Mouse (Mus musculus): Measurements from ENCODE around the gene Creb3l2. TPM values are rescaled to one million over a fixed set of nuclear protein-coding genes. Genes with fewer than 3 reads are reported as not detected.

Gene Creb3l2
- polyA plus RNA-seq, 1 experiment from 2014 or later, result 12.9 TPM

DNA sequence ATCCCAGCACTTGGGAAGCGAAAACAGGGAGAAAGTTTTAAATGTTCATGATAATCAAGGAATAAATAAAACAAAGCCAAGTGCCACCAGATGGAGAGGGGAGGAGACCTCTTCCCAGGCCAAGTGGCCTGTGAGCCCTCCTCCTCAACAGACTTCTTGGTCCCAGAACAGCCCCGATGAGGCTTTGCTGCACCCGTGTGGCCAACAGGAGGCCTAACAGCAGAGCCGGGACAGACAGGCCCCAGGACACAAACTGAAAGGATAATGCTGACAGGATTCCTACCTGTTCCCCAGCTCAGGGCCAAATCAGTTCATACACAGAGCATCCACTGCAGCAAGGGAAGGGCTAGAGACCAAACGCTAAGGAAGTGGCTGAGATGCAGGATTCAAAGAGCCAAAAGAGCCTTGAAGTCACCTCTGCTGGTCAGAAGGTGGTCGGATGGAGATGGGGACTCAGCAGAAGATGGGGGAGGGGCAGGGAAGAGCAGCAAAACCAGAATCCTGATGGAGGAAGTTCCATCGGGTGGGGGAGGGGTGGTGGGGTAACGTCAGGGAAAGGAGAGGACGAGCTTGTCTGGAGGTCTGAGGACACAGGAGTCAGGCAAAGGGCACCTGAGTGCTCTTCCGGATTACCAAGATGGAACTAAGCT, 90.1 kb downstream of the Creb3l2 start:
- no peak overlapping the region for H3K4me2 ChIP-seq
- H3K9me3 ChIP-seq (ENCODE audit: control insufficient read depth, low read length), result no peaks in the 10 kb centered on the region
- 30% methylated on average over 10 of the region's 10 CpGs for WGBS
- DNase-seq (ENCODE audit: low spot score) (peak; percentile 47), ATAC-seq (replicated peaks; ENCODE audit: low FRiP score) (no peak)
- H3K9ac ChIP-seq (ENCODE audit: low read depth, low read length), result no peak overlapping the region
- no peak overlapping the region for H3K27ac ChIP-seq (ENCODE audit: low read depth, low read length)
- peaks cover 8% of the 10 kb centered on the region for H3K36me3 ChIP-seq (ENCODE audit: control insufficient read depth, insufficient read depth, low read length)
- peaks cover 10% of the 10 kb centered on the region for H3K4me1 ChIP-seq (replicated peaks; ENCODE audit: control insufficient read depth, insufficient read depth, low read length)
- H3K4me3 ChIP-seq (ENCODE audit: low read depth, low read length), result no peak overlapping the region
- H3K27me3 ChIP-seq (replicated peaks; ENCODE audit: control insufficient read depth, insufficient read depth, low read length), result no peaks in the 10 kb centered on the region

DNA sequence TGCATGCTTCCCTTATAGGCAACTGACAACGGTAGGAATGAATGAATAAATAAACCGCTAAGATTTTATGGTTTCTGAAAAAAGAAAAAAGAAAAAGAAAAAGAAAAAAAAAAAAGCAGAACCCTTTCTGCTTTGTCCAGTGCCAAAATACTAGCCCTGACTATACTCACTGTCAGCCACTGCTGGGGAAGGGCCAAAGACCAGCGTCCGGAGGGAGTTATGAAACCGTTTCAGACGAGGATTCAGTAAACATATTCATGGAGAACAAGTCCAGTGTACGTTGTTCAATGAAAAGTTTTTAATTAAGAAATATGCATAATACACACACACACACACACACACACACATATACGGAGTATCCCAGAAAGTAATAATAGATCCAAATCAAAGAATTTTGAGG, 91.6 kb downstream of the Creb3l2 start:
- Histone ChIP-seq H3K9ac (ENCODE audit: low read depth, low read length) (no peak overlapping the region), H3K27me3 (replicated peaks; ENCODE audit: control insufficient read depth, insufficient read depth, low read length) (no peaks in the 10 kb centered on the region)

DNA sequence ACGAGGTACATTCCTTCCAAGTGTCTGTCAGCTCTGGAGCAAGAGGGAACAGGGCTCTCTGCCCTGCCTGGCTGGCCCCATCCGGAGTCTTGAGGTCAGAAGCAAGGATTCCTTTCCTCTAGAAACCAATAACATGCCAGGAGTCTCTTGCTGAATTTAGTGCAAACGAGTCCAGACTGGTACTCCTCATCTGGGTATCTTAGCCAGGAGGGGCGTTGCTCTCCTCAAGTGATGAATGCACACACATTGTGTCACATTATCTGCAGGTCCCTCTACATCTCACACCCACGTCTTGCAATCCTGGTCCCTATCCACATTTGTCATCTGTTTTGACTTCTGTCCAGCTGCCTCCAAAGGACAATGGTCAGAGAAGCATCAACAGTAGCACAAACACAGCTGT, 94.3 kb downstream of the Creb3l2 start:
- H3K36me3 ChIP-seq (ENCODE audit: control insufficient read depth, insufficient read depth, low read length), result peaks cover 8% of the 10 kb centered on the region
- 79% methylated on average over 5 of the region's 5 CpGs for WGBS

More for the DNA sequence above, 91.6 kb downstream of the Creb3l2 start:
- H3K27ac ChIP-seq (ENCODE audit: low read depth, low read length), result no peak overlapping the region
- no peak overlapping the region for H3K4me2 ChIP-seq
- peaks cover 6% of the 10 kb centered on the region for H3K4me1 ChIP-seq (replicated peaks; ENCODE audit: control insufficient read depth, insufficient read depth, low read length)
- H3K4me3 ChIP-seq (ENCODE audit: low read depth, low read length), result no peak overlapping the region
- 89% methylated on average over 8 of the region's 8 CpGs for WGBS
- DNase-seq (ENCODE audit: low spot score), result no peak
- peaks cover 8% of the 10 kb centered on the region for H3K36me3 ChIP-seq (ENCODE audit: control insufficient read depth, insufficient read depth, low read length)
- ATAC-seq (replicated peaks; ENCODE audit: low FRiP score), result no peak
- no peaks in the 10 kb centered on the region for H3K9me3 ChIP-seq (ENCODE audit: control insufficient read depth, low read length)

DNA sequence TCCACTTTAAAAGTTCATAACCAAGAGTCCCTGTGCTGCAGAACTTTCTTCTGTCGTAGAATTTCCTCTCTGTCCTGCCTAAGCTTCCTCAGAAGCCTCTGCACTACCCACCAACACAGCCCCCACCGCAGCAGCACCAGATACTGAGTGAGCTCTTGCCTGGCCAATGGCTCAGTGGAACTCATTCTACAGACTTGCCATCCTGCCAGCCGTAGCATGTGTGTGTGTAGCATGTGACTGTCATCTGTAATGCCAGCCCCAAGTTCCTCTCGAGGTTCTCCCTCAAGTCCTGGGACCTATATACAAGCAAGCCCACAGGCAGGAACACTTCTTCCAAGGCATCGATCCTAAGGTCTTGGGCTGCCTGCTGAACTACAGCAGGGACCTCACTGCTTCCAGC, 103.9 kb downstream of the Creb3l2 start:
- H3K4me1 ChIP-seq (replicated peaks; ENCODE audit: control insufficient read depth, insufficient read depth, low read length), result no peaks in the 10 kb centered on the region
- no peaks in the 10 kb centered on the region for H3K27me3 ChIP-seq (replicated peaks; ENCODE audit: control insufficient read depth, insufficient read depth, low read length)
- H3K9me3 ChIP-seq (ENCODE audit: control insufficient read depth, low read length), result no peaks in the 10 kb centered on the region
- ATAC-seq (replicated peaks; ENCODE audit: low FRiP score) (no peak), DNase-seq (ENCODE audit: low spot score) (no peak)
- no peak overlapping the region for H3K9ac ChIP-seq (ENCODE audit: low read depth, low read length)
- 79% methylated on average over 5 of the region's 5 CpGs for WGBS
- H3K27ac ChIP-seq (ENCODE audit: low read depth, low read length), result no peak overlapping the region
- no peak overlapping the region for H3K4me3 ChIP-seq (ENCODE audit: low read depth, low read length)
- H3K4me2 ChIP-seq, result no peak overlapping the region
- H3K36me3 ChIP-seq (ENCODE audit: control insufficient read depth, insufficient read depth, low read length), result no peaks in the 10 kb centered on the region

More for the DNA sequence above, 94.3 kb downstream of the Creb3l2 start:
- no peak overlapping the region for H3K4me2 ChIP-seq
- no peak overlapping the region for H3K27ac ChIP-seq (ENCODE audit: low read depth, low read length)
- no peak overlapping the region for H3K4me3 ChIP-seq (ENCODE audit: low read depth, low read length)
- DNase-seq (ENCODE audit: low spot score) (no peak), ATAC-seq (replicated peaks; ENCODE audit: low FRiP score) (no peak)
- no peak overlapping the region for H3K9ac ChIP-seq (ENCODE audit: low read depth, low read length)
- no peaks in the 10 kb centered on the region for H3K9me3 ChIP-seq (ENCODE audit: control insufficient read depth, low read length)
- H3K27me3 ChIP-seq (replicated peaks; ENCODE audit: control insufficient read depth, insufficient read depth, low read length), result no peaks in the 10 kb centered on the region
- H3K4me1 ChIP-seq (replicated peaks; ENCODE audit: control insufficient read depth, insufficient read depth, low read length), result no peaks in the 10 kb centered on the region

DNA sequence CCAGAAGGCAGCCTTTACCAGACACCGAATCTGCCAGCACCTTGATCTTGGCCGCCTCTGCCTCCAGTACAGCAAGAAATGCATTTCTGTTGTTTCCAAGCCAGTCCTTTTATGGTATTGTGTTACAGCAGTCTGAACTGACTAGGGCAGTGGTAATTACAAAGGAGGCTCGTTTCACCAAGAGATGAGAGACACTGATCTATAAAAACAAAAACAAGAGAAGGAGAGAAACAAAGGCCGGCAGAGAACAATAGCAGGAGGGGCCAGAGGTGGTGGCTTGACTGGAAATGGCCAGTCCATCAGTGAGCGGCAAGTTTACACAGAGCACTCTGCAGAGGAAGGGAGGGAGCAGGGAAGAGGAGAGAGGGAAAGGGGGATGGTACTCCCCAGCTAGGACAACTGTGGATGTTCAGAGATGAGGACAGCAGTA, 105.1 kb downstream of the Creb3l2 start:
- H3K9me3 ChIP-seq (ENCODE audit: control insufficient read depth, low read length), result no peaks in the 10 kb centered on the region
- no peak for DNase-seq (ENCODE audit: low spot score)
- H3K27me3 ChIP-seq (replicated peaks; ENCODE audit: control insufficient read depth, insufficient read depth, low read length), result no peaks in the 10 kb centered on the region
- no peak overlapping the region for H3K4me3 ChIP-seq (ENCODE audit: low read depth, low read length)
- H3K36me3 ChIP-seq (ENCODE audit: control insufficient read depth, insufficient read depth, low read length), result no peaks in the 10 kb centered on the region; the same call in 1 of the 2 replicates
- no peak overlapping the region for H3K27ac ChIP-seq (ENCODE audit: low read depth, low read length)
- H3K4me2 ChIP-seq, result no peak overlapping the region
- no peak for ATAC-seq (replicated peaks; ENCODE audit: low FRiP score)
- no peak overlapping the region for H3K9ac ChIP-seq (ENCODE audit: low read depth, low read length)
- 51% methylated on average over 5 of the region's 5 CpGs for WGBS
- H3K4me1 ChIP-seq (replicated peaks; ENCODE audit: control insufficient read depth, insufficient read depth, low read length), result no peaks in the 10 kb centered on the region

DNA sequence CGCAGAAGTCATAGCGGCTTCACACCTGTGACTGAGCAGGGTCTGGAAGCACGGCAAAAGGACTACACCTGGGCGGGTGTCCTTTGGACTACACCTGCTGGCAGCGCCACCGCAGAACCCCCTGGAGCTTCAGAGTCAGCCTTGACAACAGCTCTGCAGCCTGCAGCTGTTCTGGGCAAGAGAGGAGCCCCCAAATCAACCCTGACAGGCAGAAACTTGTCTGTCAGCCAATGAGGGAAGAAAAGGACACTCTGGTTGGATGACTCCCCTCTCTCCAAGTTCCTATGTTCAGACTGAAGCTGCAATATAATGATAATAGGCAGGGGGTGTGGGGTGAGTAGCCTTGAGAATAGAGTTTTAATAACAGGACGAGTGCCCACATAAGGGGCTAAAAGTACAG, 105.6 kb downstream of the Creb3l2 start:
- Histone ChIP-seq H3K27ac (ENCODE audit: low read depth, low read length) (no peak overlapping the region), H3K36me3 (ENCODE audit: control insufficient read depth, insufficient read depth, low read length) (no peaks in the 10 kb centered on the region; the same call in 1 of the 2 replicates)

DNA sequence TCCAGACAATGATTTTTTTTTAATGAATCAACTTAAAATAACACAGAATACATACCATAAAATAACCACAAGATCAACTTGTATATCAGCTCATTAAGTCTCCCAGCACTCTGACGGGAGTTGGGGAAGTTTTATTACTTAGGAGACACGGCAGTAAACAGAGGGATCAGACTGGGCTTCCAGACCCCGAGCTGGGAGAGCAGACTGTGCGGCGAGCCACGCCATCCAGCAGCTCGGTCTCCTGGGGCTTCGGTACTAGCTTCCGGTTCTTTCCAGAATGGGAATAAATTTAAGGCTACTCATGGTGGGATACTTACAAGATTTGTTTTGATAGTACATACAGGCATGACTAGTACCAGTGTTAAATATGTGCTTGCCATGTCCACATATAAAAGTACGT, 109.1 kb downstream of the Creb3l2 start:
- no peak overlapping the region for H3K27ac ChIP-seq (ENCODE audit: low read depth, low read length)
- H3K4me3 ChIP-seq (ENCODE audit: low read depth, low read length), result no peak overlapping the region
- no peak overlapping the region for H3K9ac ChIP-seq (ENCODE audit: low read depth, low read length)
- no peaks in the 10 kb centered on the region for H3K27me3 ChIP-seq (replicated peaks; ENCODE audit: control insufficient read depth, insufficient read depth, low read length)
- H3K4me2 ChIP-seq, result no peak overlapping the region
- peaks cover 3% of the 10 kb centered on the region for H3K36me3 ChIP-seq (ENCODE audit: control insufficient read depth, insufficient read depth, low read length)
- H3K9me3 ChIP-seq (ENCODE audit: control insufficient read depth, low read length), result no peaks in the 10 kb centered on the region
- ATAC-seq (replicated peaks; ENCODE audit: low FRiP score), result no peak
- 83% methylated on average over 10 of the region's 10 CpGs for WGBS
- no peak for DNase-seq (ENCODE audit: low spot score)
- H3K4me1 ChIP-seq (replicated peaks; ENCODE audit: control insufficient read depth, insufficient read depth, low read length), result no peaks in the 10 kb centered on the region

More for the DNA sequence above, 105.6 kb downstream of the Creb3l2 start:
- H3K9me3 ChIP-seq (ENCODE audit: control insufficient read depth, low read length), result no peaks in the 10 kb centered on the region
- WGBS, result 76% methylated on average over 7 of the region's 7 CpGs
- ATAC-seq (replicated peaks; ENCODE audit: low FRiP score), result no peak
- DNase-seq (ENCODE audit: low spot score), result no peak
- no peaks in the 10 kb centered on the region for H3K27me3 ChIP-seq (replicated peaks; ENCODE audit: control insufficient read depth, insufficient read depth, low read length)
- no peaks in the 10 kb centered on the region for H3K4me1 ChIP-seq (replicated peaks; ENCODE audit: control insufficient read depth, insufficient read depth, low read length)
- H3K4me2 ChIP-seq, result no peak overlapping the region
- no peak overlapping the region for H3K4me3 ChIP-seq (ENCODE audit: low read depth, low read length)
- H3K9ac ChIP-seq (ENCODE audit: low read depth, low read length), result no peak overlapping the region

DNA sequence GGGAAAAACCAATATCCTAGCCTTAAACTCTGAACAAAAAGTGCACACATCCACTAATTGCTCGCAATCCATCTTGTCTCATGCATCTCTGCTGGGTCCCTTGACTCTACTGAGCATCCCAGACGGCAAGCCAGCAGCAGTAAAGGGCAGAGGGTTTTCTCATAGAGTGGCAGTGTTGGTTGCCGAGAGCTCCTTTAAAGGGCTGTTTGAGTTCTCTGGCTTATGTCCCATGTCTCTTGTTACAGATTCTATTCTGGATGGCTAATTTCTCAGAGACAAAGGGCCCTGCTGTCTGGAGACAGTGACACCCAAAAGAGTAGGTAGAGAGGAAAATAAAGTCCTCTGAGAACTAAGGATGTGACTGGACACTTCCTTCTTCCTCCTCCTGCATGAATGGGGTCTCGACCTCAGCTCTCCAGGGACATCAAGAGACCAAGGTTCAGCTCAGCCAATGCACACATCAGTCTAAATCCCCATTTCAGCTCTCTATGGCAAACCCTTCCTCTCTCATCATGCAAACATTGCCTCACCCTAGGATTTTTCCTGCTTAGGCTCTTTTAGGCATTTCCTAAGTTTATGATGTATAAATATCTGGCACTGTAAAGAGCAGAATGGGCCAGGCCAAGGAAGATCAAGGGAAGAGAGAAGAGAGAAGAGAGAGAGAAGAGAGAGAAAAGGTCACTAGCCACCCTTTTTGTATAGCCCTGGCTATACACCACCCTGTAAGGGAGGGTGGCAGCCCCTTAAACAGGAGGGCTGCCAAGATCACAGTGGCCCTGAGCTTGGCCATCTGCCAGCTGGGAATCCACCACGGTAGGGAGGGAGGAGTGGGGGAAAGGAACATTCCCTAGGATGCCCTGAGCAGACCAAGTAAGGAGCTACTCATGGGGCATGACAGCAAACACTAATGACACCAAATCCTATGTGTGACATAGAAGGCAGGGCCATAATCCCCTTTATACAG, 111.8 kb downstream of the Creb3l2 start:
- H3K27ac ChIP-seq (ENCODE audit: low read depth, low read length), result no peak overlapping the region
- whole genome bisulfite sequencing, result 56% methylated on average over 5 of the region's 5 CpGs
- ATAC-seq (replicated peaks; ENCODE audit: low FRiP score) (no peak), DNase-seq (ENCODE audit: low spot score) (no peak)
- H3K36me3 ChIP-seq (ENCODE audit: control insufficient read depth, insufficient read depth, low read length), result peaks cover 3% of the 10 kb centered on the region
- H3K4me2 ChIP-seq, result no peak overlapping the region
- H3K4me3 ChIP-seq (ENCODE audit: low read depth, low read length), result no peak overlapping the region
- no peak overlapping the region for H3K9ac ChIP-seq (ENCODE audit: low read depth, low read length)
- no peaks in the 10 kb centered on the region for H3K4me1 ChIP-seq (replicated peaks; ENCODE audit: control insufficient read depth, insufficient read depth, low read length)
- H3K9me3 ChIP-seq (ENCODE audit: control insufficient read depth, low read length), result no peaks in the 10 kb centered on the region
- no peaks in the 10 kb centered on the region for H3K27me3 ChIP-seq (replicated peaks; ENCODE audit: control insufficient read depth, insufficient read depth, low read length)
